Mouse (Mus musculus) stomach, postnatal 0 days (tissue): ENCODE measurements at regions not wholly inside any gene's neighbourhood (a gene's known extent, or its start where the extent isn't known, plus 50 kb on each side); places are given as distances from the start of the nearest gene placed in this dataset.

ENCODE experiments used
- CTCF ChIP-seq: IDR thresholded peaks from 2 replicates; pipeline ENCODE4 v1.5.1; 2016; ENCODE audit warnings: antibody characterized with exemption, low read depth, mild to moderate bottlenecking, moderate library complexity
- EP300 ChIP-seq: optimal IDR thresholded peaks from 2 replicates; pipeline ENCODE3; 2016; ENCODE audit warnings: antibody characterized with exemption

- TF ChIP-seq CTCF (no peak), EP300 (no peak)
These were observed 84.5 kb upstream of the Grik1 start for GRCm38 (mm10) chr16:88374612-88375011.
